Mouse (Mus musculus): ENCODE data around the gene Ppp6r1. TPM values are rescaled to one million over a fixed set of nuclear protein-coding genes. Genes with fewer than 3 reads are reported as not detected.

The Ppp6r1 gene
- polyA plus RNA-seq, 1 experiment from 2014 or later, result 6.1 TPM

Other genes starting within 250 kb of the Ppp6r1 start
- gene Rdh13, start 213.4 kb downstream of the Ppp6r1 start, polyA plus RNA-seq (2014; fragmentation: Nextera tagmentation; extraction: Ambion mirVana), result 30.6 and 30.9 TPM in 2 replicates
- gene Eps8l1, start 198.3 kb downstream of the Ppp6r1 start, polyA plus RNA-seq (2014; fragmentation: Nextera tagmentation; extraction: Ambion mirVana), result 3.1 and 3.8 TPM in 2 replicates
- gene Ppp1r12c, start 157.3 kb downstream of the Ppp6r1 start, polyA plus RNA-seq (2014; fragmentation: Nextera tagmentation; extraction: Ambion mirVana), result 28.4 and 32.7 TPM in 2 replicates
- gene Tnnt1, start 142.6 kb downstream of the Ppp6r1 start, polyA plus RNA-seq (2014; fragmentation: Nextera tagmentation; extraction: Ambion mirVana), result 6.6 and 8.1 TPM in 2 replicates
- 0.97 and 1.7 TPM in 2 replicates for gene Tnni3, start 134.8 kb downstream of the Ppp6r1 start, polyA plus RNA-seq (2014; fragmentation: Nextera tagmentation; extraction: Ambion mirVana)
- 0.85 and 1.1 TPM in 2 replicates for gene Dnaaf3, start 126.6 kb downstream of the Ppp6r1 start, polyA plus RNA-seq (2014; fragmentation: Nextera tagmentation; extraction: Ambion mirVana)
- 10.4 and 10.5 TPM in 2 replicates for gene Syt5, start 111.5 kb downstream of the Ppp6r1 start, polyA plus RNA-seq (2014; fragmentation: Nextera tagmentation; extraction: Ambion mirVana)
- not detected in 2 replicates for gene Ptprh, start 55.0 kb downstream of the Ppp6r1 start, polyA plus RNA-seq (2014; fragmentation: Nextera tagmentation; extraction: Ambion mirVana)
- 2.4 and 3.6 TPM in 2 replicates for gene Tmem86b, start 27.6 kb downstream of the Ppp6r1 start, polyA plus RNA-seq (2014; fragmentation: Nextera tagmentation; extraction: Ambion mirVana)
- 111 and 113 TPM in 2 replicates for gene Hspbp1, start 26.0 kb upstream of the Ppp6r1 start, polyA plus RNA-seq (2014; fragmentation: Nextera tagmentation; extraction: Ambion mirVana)
- gene Brsk1, start 31.6 kb upstream of the Ppp6r1 start, polyA plus RNA-seq (2014; fragmentation: Nextera tagmentation; extraction: Ambion mirVana), result 2.3 and 3.2 TPM in 2 replicates
- not detected in 2 replicates for gene Tmem150b, start 66.2 kb upstream of the Ppp6r1 start, polyA plus RNA-seq (2014; fragmentation: Nextera tagmentation; extraction: Ambion mirVana)
- gene Kmt5c, start 81.1 kb upstream of the Ppp6r1 start, polyA plus RNA-seq (2014; fragmentation: Nextera tagmentation; extraction: Ambion mirVana), result 65.4 and 71.5 TPM in 2 replicates
- 34.5 and 36.6 TPM in 2 replicates for gene Cox6b2, start 94.1 kb upstream of the Ppp6r1 start, polyA plus RNA-seq (2014; fragmentation: Nextera tagmentation; extraction: Ambion mirVana)
- gene Fam71e2, start 112.3 kb upstream of the Ppp6r1 start, polyA plus RNA-seq (2014; fragmentation: Nextera tagmentation; extraction: Ambion mirVana), result not detected in 2 replicates
- 0.07 TPM in 1 of 2 replicates, not detected in the other for gene Il11, start 123.8 kb upstream of the Ppp6r1 start, polyA plus RNA-seq (2014; fragmentation: Nextera tagmentation; extraction: Ambion mirVana)
- gene Tmem190, start 123.9 kb upstream of the Ppp6r1 start, polyA plus RNA-seq (2014; fragmentation: Nextera tagmentation; extraction: Ambion mirVana), result not detected in 2 replicates
- gene Tmem238, start 130.6 kb upstream of the Ppp6r1 start, polyA plus RNA-seq (2014; fragmentation: Nextera tagmentation; extraction: Ambion mirVana), result 1.3 and 1.4 TPM in 2 replicates
- gene Rpl28, start 133.9 kb upstream of the Ppp6r1 start, polyA plus RNA-seq (2014; fragmentation: Nextera tagmentation; extraction: Ambion mirVana), result 203 and 211 TPM in 2 replicates
- gene Ube2s, start 153.6 kb upstream of the Ppp6r1 start, polyA plus RNA-seq (2014; fragmentation: Nextera tagmentation; extraction: Ambion mirVana), result 392 and 412 TPM in 2 replicates
- gene Shisa7, start 185.7 kb upstream of the Ppp6r1 start, polyA plus RNA-seq (2014; fragmentation: Nextera tagmentation; extraction: Ambion mirVana), result 1.9 and 2.4 TPM in 2 replicates
- 2.6 and 4.6 TPM in 2 replicates for gene Isoc2b, start 211.2 kb upstream of the Ppp6r1 start, polyA plus RNA-seq (2014; fragmentation: Nextera tagmentation; extraction: Ambion mirVana)
- gene Isoc2a, start 218.1 kb upstream of the Ppp6r1 start, polyA plus RNA-seq (2014; fragmentation: Nextera tagmentation; extraction: Ambion mirVana), result 0.63 and 0.78 TPM in 2 replicates
- 0.12 TPM in 1 of 2 replicates, not detected in the other for gene Gm36210, start 247.5 kb upstream of the Ppp6r1 start, polyA plus RNA-seq (2014; fragmentation: Nextera tagmentation; extraction: Ambion mirVana)

All from midbrain, embryonic 11.5 days (tissue).